Mouse (Mus musculus): ENCODE results near the gene B430218F22Rik.
"Not testable (repeated sequence)": the region's sequence is repeated elsewhere in the genome, so short reads cannot be mapped to it uniquely, and the experiment has no call there.

B430218F22Rik gene

GRCm38 (mm10) chr13:118386511-118387447 is at the start of gene B430218F22Rik, which contains the start of gene Mrps30:
Gene B430218F22Rik, plus strand, starts transcription at chr13:118386630.
Gene Mrps30, minus strand, starts transcription at chr13:118387252.
- POLR2A ChIA-PET = interaction anchor here in 2 of 4 experiments (0.7 to 1.8 kb wide), 8 partner anchors 11 to 1020 kb away, joined by 3 to 12 read pairs (median 3); no protein-coding TSS in a partner anchor
- CTCF ChIA-PET = no interaction called here

GRCm38 (mm10) chr13:118350257-118350656 is 36.2 kb upstream of the B430218F22Rik start:
- ChIA-PET CTCF (interaction anchor here in 2 of 4 experiments (0.6 to 1.0 kb wide), 2 partner anchors 29 to 123 kb away, joined by 3 to 4 read pairs; no protein-coding TSS in a partner anchor), POLR2A (no interaction called here)

GRCm38 (mm10) chr13:118350870-118351269 is 35.6 kb upstream of the B430218F22Rik start:
- CTCF ChIA-PET = no interaction called here
- POLR2A ChIA-PET = no interaction called here

- CTCF ChIA-PET = no interaction called here
- POLR2A ChIA-PET = no interaction called here
Observed at GRCm38 (mm10) chr13:118363342-118363741, 23.1 kb upstream of the B430218F22Rik start.

GRCm38 (mm10) chr13:118365774-118366173 is 20.7 kb upstream of the B430218F22Rik start:
- ChIA-PET CTCF (no interaction called here), POLR2A (interaction anchor here in 1 of 4 experiments (0.6 kb wide), 1 partner anchor 338 kb away, joined by 3 read pairs; no protein-coding TSS in a partner anchor)

- ChIA-PET POLR2A (no interaction called here), CTCF (no interaction called here)
Observed at GRCm38 (mm10) chr13:118372871-118373270, 13.6 kb upstream of the B430218F22Rik start.

- CTCF ChIA-PET = interaction anchor here in 3 of 4 experiments (0.5 to 0.9 kb wide), 5 partner anchors 15 to 876 kb away, joined by 3 to 7 read pairs (median 3); no protein-coding TSS in a partner anchor
- POLR2A ChIA-PET = interaction anchor here in 1 of 4 experiments (0.7 to 0.9 kb wide), 2 partner anchors 857 to 1163 kb away, joined by 3 to 6 read pairs; no protein-coding TSS in a partner anchor
Observed at GRCm38 (mm10) chr13:118379155-118379554, 7.3 kb upstream of the B430218F22Rik start.

GRCm38 (mm10) chr13:118380381-118380780 is 6.0 kb upstream of the B430218F22Rik start:
- ChIA-PET CTCF (no interaction called here), POLR2A (interaction anchor here in 2 of 4 experiments (0.6 kb wide), 3 partner anchors 215 to 1015 kb away, joined by 3 to 5 read pairs (median 5); no protein-coding TSS in a partner anchor)

GRCm38 (mm10) chr13:118387448-118387801 is 995 bp downstream of the B430218F22Rik start:
- POLR2A ChIA-PET = interaction anchor here in 2 of 4 experiments (1.0 to 1.8 kb wide), 5 partner anchors 10 to 27 kb away, joined by 3 to 12 read pairs (median 3); no protein-coding TSS in a partner anchor
- CTCF ChIA-PET = not testable (repeated sequence)

- ChIA-PET CTCF (no interaction called here), POLR2A (no interaction called here)
Observed at GRCm38 (mm10) chr13:118395803-118396202, 9.4 kb downstream of the B430218F22Rik start.

GRCm38 (mm10) chr13:118400340-118400739 is 13.9 kb downstream of the B430218F22Rik start:
- POLR2A ChIA-PET = no interaction called here
- CTCF ChIA-PET = no interaction called here

GRCm38 (mm10) chr13:118403544-118403943 is 17.1 kb downstream of the B430218F22Rik start:
- POLR2A ChIA-PET = interaction anchor here in 1 of 4 experiments (1.4 kb wide), 1 partner anchor 17 kb away, joined by 3 read pairs; the partner anchor contains the start of genes B430218F22Rik and Mrps30
- CTCF ChIA-PET = interaction anchor here in 1 of 4 experiments (1.2 kb wide), 1 partner anchor 938 kb away, joined by 5 read pairs; no protein-coding TSS in a partner anchor

- ChIA-PET POLR2A (no interaction called here), CTCF (interaction anchor here in 1 of 4 experiments (0.6 kb wide), 1 partner anchor 735 kb away, joined by 3 read pairs; no protein-coding TSS in a partner anchor)
Observed at GRCm38 (mm10) chr13:118411297-118411992, 25.0 kb downstream of the B430218F22Rik start.

- ChIA-PET CTCF (no interaction called here), POLR2A (no interaction called here)
Observed at GRCm38 (mm10) chr13:118418163-118418562, 31.7 kb downstream of the B430218F22Rik start.

- POLR2A ChIA-PET = no interaction called here
- CTCF ChIA-PET = no interaction called here
Observed at GRCm38 (mm10) chr13:118420408-118420807, 34.0 kb downstream of the B430218F22Rik start.

- ChIA-PET POLR2A (no interaction called here), CTCF (no interaction called here)
Observed at GRCm38 (mm10) chr13:118420847-118421246, 34.4 kb downstream of the B430218F22Rik start.

All from embryonic stem cell, embryonic (primary cell).